Mouse (Mus musculus) bone marrow macrophage, adult 2 months (primary cell): ENCODE data around the gene Vars.

Experiments
- CTCF ChIP-seq: IDR thresholded peaks from 2 replicates; pipeline ENCODE4 v1.5.1; 2012; ENCODE audit warnings: low read depth, mild to moderate bottlenecking, low read length, moderate library complexity
- POLR2A ChIP-seq: IDR thresholded peaks from 2 replicates; pipeline ENCODE4 v1.6.1; 2012; ENCODE audit warnings: mild to moderate bottlenecking, low read depth, low read length, borderline replicate concordance

GRCm38 (mm10) chr17:34960702-34961493 is 39.9 kb upstream of the Vars start:
- TF ChIP-seq CTCF = no peak
- TF ChIP-seq POLR2A = no peak
